Mouse (Mus musculus): ENCODE measurements around the gene Ccdc189. TPM values are rescaled to one million over a fixed set of nuclear protein-coding genes. Genes with fewer than 3 reads are reported as not detected.

The Ccdc189 gene
- total RNA-seq, 2 experiments from 2014 or later, result 7.5 to 8.9 TPM

Other genes with a start within 250 kb of the Ccdc189 start
- 10 to 100 TPM; 13.7 to 14.5 TPM for gene Zfp768, start 243.0 kb downstream of the Ccdc189 start, total RNA-seq (2021)
- gene Zfp747, start 212.5 kb downstream of the Ccdc189 start, total RNA-seq (2021), result 1 to 10 TPM; 6.6 to 7.4 TPM
- gene 9130019O22Rik, start 201.4 kb downstream of the Ccdc189 start, total RNA-seq (2021), result 1 to 10 TPM; 3.9 to 4.8 TPM
- gene E430018J23Rik, start 195.0 kb downstream of the Ccdc189 start, total RNA-seq (2021), result 1 to 10 TPM; 7.4 to 7.6 TPM
- gene Zfp764, start 181.8 kb downstream of the Ccdc189 start, total RNA-seq (2021), result 1 to 10 TPM; 4.3 to 4.8 TPM
- 10 to 100 TPM; 12.7 to 15.7 TPM for gene Zfp688, start 166.5 kb downstream of the Ccdc189 start, total RNA-seq (2021)
- 1 to 10 TPM; 5.4 to 6.2 TPM for gene Zfp689, start 139.4 kb downstream of the Ccdc189 start, total RNA-seq (2021)
- 10 to 100 TPM; 24.6 to 33.0 TPM for gene Prr14, start 129.0 kb downstream of the Ccdc189 start, total RNA-seq (2021)
- gene Fbrs, start 109.4 kb downstream of the Ccdc189 start, total RNA-seq (2021), result 10 to 100 TPM; 54.5 to 57.8 TPM
- gene Srcap, start 76.6 kb downstream of the Ccdc189 start, total RNA-seq (2021), result 10 to 100 TPM; 94.9 to 99.7 TPM
- 10 to 100 TPM in 1 of 2 experiments, 1 to 10 TPM in 1; 8.9 to 10.7 TPM for gene Gm42715, start 69.0 kb downstream of the Ccdc189 start, total RNA-seq (2021)
- 1 to 10 TPM in 1 of 2 experiments, not detected in 1; 1.0 TPM for gene Tmem265, start 27.2 kb downstream of the Ccdc189 start, total RNA-seq (2021)
- 10 to 100 TPM; 70.6 to 81.2 TPM for gene Phkg2, start 15.3 kb downstream of the Ccdc189 start, total RNA-seq (2021)
- gene Rnf40, start 172 bp upstream of the Ccdc189 start, total RNA-seq (2021), result 10 to 100 TPM; 63.6 to 73.4 TPM
- gene Zfp629, start 27.2 kb upstream of the Ccdc189 start, total RNA-seq (2021), result 10 to 100 TPM; 23.1 to 24.0 TPM
- 10 to 100 TPM; 44.6 to 46.4 TPM for gene Bcl7c, start 120.3 kb upstream of the Ccdc189 start, total RNA-seq (2021)
- 1 to 10 TPM; 2.7 to 4.4 TPM for gene Ctf1, start 124.1 kb upstream of the Ccdc189 start, total RNA-seq (2021)
- not detected for gene Ctf2, start 143.6 kb upstream of the Ccdc189 start, total RNA-seq (2021)
- gene Fbxl19, start 155.9 kb upstream of the Ccdc189 start, total RNA-seq (2021), result 10 to 100 TPM; 68.8 to 74.6 TPM
- gene Orai3, start 181.2 kb upstream of the Ccdc189 start, total RNA-seq (2021), result 10 to 100 TPM; 16.8 to 20.5 TPM
- gene Setd1a, start 188.1 kb upstream of the Ccdc189 start, total RNA-seq (2021), result 10 to 100 TPM; 41.1 to 44.7 TPM
- 1 to 10 TPM; 5.5 to 5.6 TPM for gene Gm49388, start 197.0 kb upstream of the Ccdc189 start, total RNA-seq (2021)
- gene Hsd3b7, start 212.0 kb upstream of the Ccdc189 start, total RNA-seq (2021), result 1 to 10 TPM; 4.7 to 5.3 TPM
- gene Stx4a, start 235.7 kb upstream of the Ccdc189 start, total RNA-seq (2021), result 10 to 100 TPM; 85.0 to 86.3 TPM
- 100 to 1,000 TPM; 420 to 434 TPM for gene Stx1b, start 236.0 kb upstream of the Ccdc189 start, total RNA-seq (2021)